25 mouse cellular contexts compared by ENCODE assay signal in genomic region chr2:165441613-165442012, GRCm38 (mm10). TPM values are rescaled to one million over a fixed set of nuclear protein-coding genes. Genes with fewer than 3 reads are reported as not detected.
"Had no signal": no experiment of that assay in that cellular context is flagged by ENCODE, and none has a peak within 500 bp of the region (broad histone marks: within the 10 kb centered on the region; RNA-seq: fewer than 3 reads in every experiment).

No protein-coding gene starts in this region.

- H3K27me3 ChIP-seq: intestine, embryonic 15.5 days; kidney, embryonic 15.5 days; limb, embryonic 12.5 days; limb, embryonic 15.5 days had no signal

- DNase-seq: kidney, adult 11 months; left cerebral cortex, postnatal 4 days; lung, adult 2 months; lung, postnatal 14 days; lung, postnatal 4 days; midbrain, embryonic 14.5 days; right cerebral cortex, adult 18-20 months; right cerebral cortex, postnatal 25 days; spleen, adult 18-20 months; thymus, adult 18-20 months; thymus, postnatal 36 days had no signal

- H3K4me3 ChIP-seq: intestine, embryonic 15.5 days; kidney, embryonic 15.5 days; limb, embryonic 12.5 days; limb, embryonic 15.5 days had no signal

- H3K36me3 ChIP-seq: intestine, embryonic 15.5 days; kidney, embryonic 15.5 days; limb, embryonic 12.5 days; limb, embryonic 15.5 days had no signal

- H3K4me1 ChIP-seq: intestine, embryonic 15.5 days; kidney, embryonic 15.5 days; limb, embryonic 12.5 days; limb, embryonic 15.5 days had no signal

- H3K9ac ChIP-seq: intestine, embryonic 15.5 days; kidney, embryonic 15.5 days; limb, embryonic 12.5 days; limb, embryonic 15.5 days had no signal

- H3K4me2 ChIP-seq: intestine, embryonic 15.5 days; kidney, embryonic 15.5 days; limb, embryonic 12.5 days; limb, embryonic 15.5 days; midbrain, embryonic 11.5 days had no signal

- H3K9me3 ChIP-seq: intestine, embryonic 15.5 days; kidney, embryonic 15.5 days; limb, embryonic 12.5 days; limb, embryonic 15.5 days had no signal

- ATAC-seq: hindbrain, embryonic 16.5 days; intestine, embryonic 15.5 days had no signal

- H3K27ac ChIP-seq: intestine, embryonic 15.5 days; kidney, embryonic 15.5 days; limb, embryonic 12.5 days; limb, embryonic 15.5 days had no signal

RNA-seq across cellular contexts. Expression of gene Slc13a3, which starts 31.4 kb away (rescaled TPM):
- total RNA-seq: megakaryocyte-erythroid progenitor cell, adult 5-6 weeks had no signal
- polyA plus RNA-seq: limb, embryonic 12.5 days had no signal

RNA-seq across cellular contexts. Expression of gene Ocstamp, which starts 41.4 kb away (rescaled TPM):
- total RNA-seq: layer of hippocampus, postnatal 14 days; left cerebral cortex, adult 8-10 months; left cerebral cortex, postnatal 14 days; left cerebral cortex, postnatal 4 days; megakaryocyte progenitor cell, adult 5-6 weeks; megakaryocyte-erythroid progenitor cell, adult 5-6 weeks; midbrain, postnatal 0 days had no signal
- polyA plus RNA-seq: limb, embryonic 12.5 days; neural tube, embryonic 11.5 days; neural tube, embryonic 14.5 days had no signal

RNA-seq across cellular contexts. Expression of gene Zfp334, which starts 53.6 kb away (rescaled TPM):
- total RNA-seq: megakaryocyte progenitor cell, adult 5-6 weeks; megakaryocyte-erythroid progenitor cell, adult 5-6 weeks had no signal
